Mouse (Mus musculus) MEL (cell line): ENCODE results near the gene Dcps. TPM values are rescaled to one million over a fixed set of nuclear protein-coding genes. Genes with fewer than 3 reads are reported as not detected.

Source experiments
- DNase-seq: peaks from one replicate; pipeline ENCODE4 v3.0.0; 2011; ENCODE audit warnings: low read depth, low spot score
- H3K27ac ChIP-seq: 2 replicates; pipeline ENCODE4 v1.5.1; 2012; ENCODE audit warnings: low read depth, mild to moderate bottlenecking, control low read depth, low read length, moderate library complexity; ENCODE audit not compliant: control insufficient read depth
- H3K27me3 ChIP-seq, 2 experiments: fragments of 150-350 bp in 1 of 2; sonication (generic) in 1 of 2; 2 replicates each; pipeline ENCODE4 v1.6.1; 2012; ENCODE audit warnings: low read length in 2 of 2, mild to moderate bottlenecking in 2 of 2, improper control_type of control experiment in 1 of 2, moderate library complexity in 1 of 2; ENCODE audit not compliant: insufficient read depth in 2 of 2, control insufficient read depth in 1 of 2
- H3K36me3 ChIP-seq, 2 experiments: 2 replicates each; pipeline ENCODE4 v1.6.1; 2012 to 2014; ENCODE audit warnings: low read length in 2 of 2, improper control_type of control experiment in 1 of 2, inconsistent platforms in 1 of 2, mild to moderate bottlenecking in 1 of 2; ENCODE audit not compliant: insufficient read depth in 2 of 2, control insufficient read depth in 1 of 2
- H3K4me1 ChIP-seq, 2 experiments: fragments of 150-350 bp in 1 of 2; sonication (generic) in 1 of 2; 2 replicates each; pipeline ENCODE4 v1.6.1; 2012; ENCODE audit warnings: low read length in 2 of 2, improper control_type of control experiment in 1 of 2, mild to moderate bottlenecking in 1 of 2; ENCODE audit not compliant: insufficient read depth in 2 of 2, control insufficient read depth in 1 of 2
- H3K4me3 ChIP-seq, 2 experiments: fragments of 150-350 bp in 1 of 2; sonication (generic) in 1 of 2; 2 replicates each; pipeline ENCODE4 v1.5.1; 2012; ENCODE audit warnings: low read depth in 2 of 2, low read length in 2 of 2, mild to moderate bottlenecking in 2 of 2, moderate library complexity in 2 of 2, control low read depth in 1 of 2, improper control_type of control experiment in 1 of 2; ENCODE audit not compliant: control insufficient read depth in 1 of 2, insufficient read depth in 1 of 2
- H3K79me2 ChIP-seq: 2 replicates; pipeline ENCODE4 v1.6.1; 2012; ENCODE audit warnings: mild to moderate bottlenecking, low read length, moderate library complexity; ENCODE audit not compliant: control insufficient read depth, poor library complexity, insufficient read depth
- H3K9ac ChIP-seq: 2 replicates; pipeline ENCODE4 v1.6.1; 2012; ENCODE audit warnings: low read depth, mild to moderate bottlenecking, control low read depth, low read length, moderate library complexity; ENCODE audit not compliant: control insufficient read depth, poor library complexity, severe bottlenecking
- H3K9me3 ChIP-seq: fragments of 150-350 bp; sonication (generic); replicated peaks from 2 replicates; pipeline ENCODE4 v1.6.1; 2012; ENCODE audit warnings: mild to moderate bottlenecking, low read length, improper control_type of control experiment, moderate library complexity; ENCODE audit not compliant: insufficient read depth
- BHLHE40 ChIP-seq: IDR thresholded peaks from 2 replicates; pipeline ENCODE4 v1.6.1; 2012; ENCODE audit warnings: low read depth, mild to moderate bottlenecking, inconsistent platforms, low read length, improper control_type of control experiment, borderline replicate concordance
- CHD1 ChIP-seq: IDR thresholded peaks from 2 replicates; pipeline ENCODE4 v1.6.1; 2012; ENCODE audit warnings: low read depth, mild to moderate bottlenecking, inconsistent platforms, low read length, improper control_type of control experiment
- CHD2 ChIP-seq: IDR thresholded peaks from 2 replicates; pipeline ENCODE4 v1.6.1; 2011; ENCODE audit warnings: low read length, improper control_type of control experiment
- CTCF ChIP-seq, 3 experiments: IDR thresholded peaks in 2 of 3; conservative IDR thresholded peaks in 1 of 3; 2 replicates each; pipeline ENCODE4 v1.5.1; 2011 to 2012; ENCODE audit warnings: low read length in 3 of 3, low read depth in 2 of 3, mild to moderate bottlenecking in 2 of 3, improper control_type of control experiment in 1 of 3, inconsistent platforms in 1 of 3, mixed read lengths in 1 of 3, moderate library complexity in 1 of 3; ENCODE audit not compliant: control insufficient read depth in 1 of 3, insufficient read depth in 1 of 3, poor library complexity in 1 of 3, severe bottlenecking in 1 of 3
- E2F4 ChIP-seq: IDR thresholded peaks from 2 replicates; pipeline ENCODE4 v1.6.1; 2011; ENCODE audit warnings: low read depth, low read length, improper control_type of control experiment, borderline replicate concordance
- ELF1 ChIP-seq: IDR thresholded peaks from 2 replicates; pipeline ENCODE4 v1.6.1; 2014; ENCODE audit warnings: low read depth, mild to moderate bottlenecking, inconsistent platforms, low read length, improper control_type of control experiment, moderate library complexity
- ETS1 ChIP-seq: IDR thresholded peaks from 2 replicates; pipeline ENCODE4 v1.6.1; 2012; ENCODE audit warnings: low read depth, mild to moderate bottlenecking, inconsistent platforms, low read length, improper control_type of control experiment, moderate library complexity
- GABPA ChIP-seq: IDR thresholded peaks from 2 replicates; pipeline ENCODE4 v1.6.1; 2012; ENCODE audit warnings: low read depth, mild to moderate bottlenecking, inconsistent platforms, low read length, improper control_type of control experiment, moderate library complexity
- GATA1 ChIP-seq: IDR thresholded peaks from 2 replicates; pipeline ENCODE4 v1.6.1; 2011; ENCODE audit warnings: low read depth, low read length, improper control_type of control experiment
- HCFC1 ChIP-seq: IDR thresholded peaks from 2 replicates; pipeline ENCODE4 v1.6.1; 2012; ENCODE audit warnings: low read depth, mild to moderate bottlenecking, inconsistent platforms, low read length, improper control_type of control experiment, moderate library complexity
- JUND ChIP-seq: IDR thresholded peaks from 2 replicates; pipeline ENCODE4 v1.6.1; 2011; ENCODE audit warnings: low read depth, mild to moderate bottlenecking, improper control_type of control experiment, low read length
- KAT2A ChIP-seq: conservative IDR thresholded peaks from 2 replicates; pipeline ENCODE4 v1.6.1; 2012; ENCODE audit warnings: low read depth, low read length, improper control_type of control experiment, inconsistent platforms
- MAFK ChIP-seq: IDR thresholded peaks from 2 replicates; pipeline ENCODE4 v1.6.1; 2011; ENCODE audit warnings: low read depth, mild to moderate bottlenecking, low read length, improper control_type of control experiment, borderline replicate concordance
- MAX ChIP-seq: IDR thresholded peaks from 2 replicates; pipeline ENCODE4 v1.6.1; 2011; ENCODE audit warnings: low read length, improper control_type of control experiment
- MAZ ChIP-seq: IDR thresholded peaks from 2 replicates; pipeline ENCODE4 v1.6.1; 2012; ENCODE audit warnings: low read depth, mild to moderate bottlenecking, inconsistent platforms, low read length, improper control_type of control experiment
- MEF2A ChIP-seq: IDR thresholded peaks from 2 replicates; pipeline ENCODE4 v1.6.1; 2014; ENCODE audit warnings: low read depth, mild to moderate bottlenecking, inconsistent platforms, low read length, improper control_type of control experiment; ENCODE audit not compliant: poor library complexity, insufficient replicate concordance, severe bottlenecking; ENCODE audit errors: extremely low read depth
- MYB ChIP-seq: IDR thresholded peaks from 2 replicates; pipeline ENCODE4 v1.6.1; 2011; ENCODE audit warnings: mild to moderate bottlenecking, low read depth, low read length, improper control_type of control experiment
- MYC ChIP-seq: IDR thresholded peaks from 2 replicates; pipeline ENCODE4 v1.6.1; 2011; ENCODE audit warnings: low read depth, mild to moderate bottlenecking, low read length, improper control_type of control experiment, moderate library complexity
- NELFE ChIP-seq: IDR thresholded peaks from 2 replicates; pipeline ENCODE4 v1.6.1; 2011; ENCODE audit warnings: low read depth, low read length, improper control_type of control experiment
- NRF1 ChIP-seq: IDR thresholded peaks from 2 replicates; pipeline ENCODE4 v1.6.1; 2014; ENCODE audit warnings: low read depth, mild to moderate bottlenecking, inconsistent platforms, low read length, improper control_type of control experiment, moderate library complexity; ENCODE audit not compliant: poor library complexity, insufficient read depth, severe bottlenecking
- POLR2A ChIP-seq, 2 experiments: IDR thresholded peaks; 2 replicates each; pipeline ENCODE4 v1.6.1; 2011 to 2012; ENCODE audit warnings: low read length in 2 of 2, mild to moderate bottlenecking in 2 of 2, control low read depth in 1 of 2, improper control_type of control experiment in 1 of 2, low read depth in 1 of 2, moderate library complexity in 1 of 2; ENCODE audit not compliant: control insufficient read depth in 1 of 2, insufficient read depth in 1 of 2, poor library complexity in 1 of 2
- POLR2AphosphoS2 ChIP-seq: IDR thresholded peaks from 2 replicates; pipeline ENCODE4 v1.6.1; 2011; ENCODE audit warnings: low read length, improper control_type of control experiment
- POLR2AphosphoS5 ChIP-seq: IDR thresholded peaks from 2 replicates; pipeline ENCODE4 v1.6.1; 2012; ENCODE audit warnings: low read depth, borderline replicate concordance, mild to moderate bottlenecking, inconsistent platforms, low read length, moderate library complexity, mixed read lengths
- RAD21 ChIP-seq: IDR thresholded peaks from 2 replicates; pipeline ENCODE4 v1.6.1; 2011; ENCODE audit warnings: mild to moderate bottlenecking, low read depth, low read length, improper control_type of control experiment
- SIN3A ChIP-seq: IDR thresholded peaks from 2 replicates; pipeline ENCODE4 v1.6.1; 2012; ENCODE audit warnings: low read length, improper control_type of control experiment, inconsistent platforms
- SMC3 ChIP-seq: IDR thresholded peaks from 2 replicates; pipeline ENCODE4 v1.6.1; 2011; ENCODE audit warnings: low read depth, low read length, improper control_type of control experiment
- TCF12 ChIP-seq: IDR thresholded peaks from 2 replicates; pipeline ENCODE4 v1.6.1; 2014; ENCODE audit warnings: low read depth, mild to moderate bottlenecking, inconsistent platforms, low read length, improper control_type of control experiment, moderate library complexity
- UBTF ChIP-seq: IDR thresholded peaks from 2 replicates; pipeline ENCODE4 v1.6.1; 2012; ENCODE audit warnings: low read depth, mild to moderate bottlenecking, inconsistent platforms, low read length, improper control_type of control experiment, moderate library complexity, borderline replicate concordance; ENCODE audit not compliant: insufficient read depth
- USF1 ChIP-seq: IDR thresholded peaks from 2 replicates; pipeline ENCODE4 v1.6.1; 2014; ENCODE audit warnings: low read depth, mild to moderate bottlenecking, inconsistent platforms, low read length, improper control_type of control experiment, moderate library complexity
- USF2 ChIP-seq, 2 experiments: IDR thresholded peaks; 2 replicates each; pipeline ENCODE4 v1.6.1; 2011 to 2012; ENCODE audit warnings: improper control_type of control experiment in 2 of 2, low read length in 2 of 2, borderline replicate concordance in 1 of 2, inconsistent platforms in 1 of 2, low read depth in 1 of 2, mild to moderate bottlenecking in 1 of 2; ENCODE audit not compliant: insufficient read depth in 1 of 2
- ZC3H11A ChIP-seq: IDR thresholded peaks from 2 replicates; pipeline ENCODE4 v1.6.1; 2012; ENCODE audit warnings: low read depth, mild to moderate bottlenecking, inconsistent platforms, low read length, improper control_type of control experiment
- ZKSCAN1 ChIP-seq: IDR thresholded peaks from 2 replicates; pipeline ENCODE4 v1.6.1; 2012; ENCODE audit warnings: low read depth, mild to moderate bottlenecking, inconsistent platforms, low read length, improper control_type of control experiment, moderate library complexity
- ZMIZ1 ChIP-seq: IDR thresholded peaks from 2 replicates; pipeline ENCODE4 v1.6.1; 2012; ENCODE audit warnings: low read depth, mild to moderate bottlenecking, inconsistent platforms, low read length, improper control_type of control experiment, moderate library complexity
- ZNF384 ChIP-seq: IDR thresholded peaks from 2 replicates; pipeline ENCODE4 v1.6.1; 2012; ENCODE audit warnings: low read depth, mild to moderate bottlenecking, inconsistent platforms, low read length, improper control_type of control experiment
- polyA plus RNA-seq, 2 experiments: library from polyadenylated mRNA; stranded (reverse) in 1 of 2; unstranded in 1 of 2; fragments of >175 nt in 1 of 2; fragments of >200 nt in 1 of 2; gene quantifications; 2 replicates each; pipeline versions ENCODE4 v1.2.1 to v1.2.4; 2012; ENCODE audit warnings: low replicate concordance in 2 of 2, low read depth in 1 of 2; ENCODE audit not compliant: insufficient read length in 2 of 2, insufficient read depth in 1 of 2, missing spikeins in 1 of 2
- total RNA-seq: library from RNA; depleted of rRNA; stranded (reverse); fragments of 300-350 nt; gene quantifications from 2 replicates; pipeline ENCODE4 v1.2.3, GENCODE M21; 2012; rRNA removed

Dcps gene
- total RNA-seq (54.3 and 58.0 TPM in 2 replicates), polyA plus RNA-seq (100 to 1,000 TPM in 1 of 2 experiments, not detected in 1; 115 TPM)

GRCm38 (mm10) chr9:35175251-35176123 lies at the start of gene Dcps:
TSS of gene Dcps (minus strand) at chr9:35176061.
- DNase-seq = peak; percentile 95
- Histone ChIP-seq H3K9ac (peak within 1 kb of the TSS; percentile 86), H3K36me3 (peaks cover 0 to 9% of the 10 kb centered on the region in 2 experiments; a peak in 2 of 4 replicates), H3K27me3 (no peaks in the 10 kb centered on the region), H3K79me2 (peaks cover 12% of the 10 kb centered on the region), H3K27ac (peak within 1 kb of the TSS; percentile 88), H3K4me1 (peaks cover 0 to 4% of the 10 kb centered on the region in 2 experiments; a peak in 1 of 4 replicates), H3K9me3 (no peaks in the 10 kb centered on the region), H3K4me3 (peak within 1 kb of the TSS; percentile 69 to 85)
- TF ChIP-seq JUND (0 out of 2 replicates have a peak, but pooled peaks have one; percentile 43), ZKSCAN1 (no peak), NELFE (peak; percentile 55), USF2 (IDR thresholded peaks at IDR 0.05; ENCODE audit: borderline replicate concordance in 1 of 2, insufficient read depth in 1 of 2, low read depth in 1 of 2, low read length in 2 of 2) (no peak), MYC (peak; percentile 88), RAD21 (no peak), BHLHE40 (peak; percentile 60; the same call in 1 of the 2 replicates), KAT2A (peak; percentile 89; the same call in 1 of the 2 replicates), POLR2AphosphoS2 (peak; percentile 65; the same call in 1 of the 2 replicates), MAFK (no peak), POLR2A (IDR thresholded peaks at IDR 0.05; ENCODE audit: control insufficient read depth in 1 of 2, insufficient read depth in 1 of 2, low read depth in 1 of 2, low read length in 2 of 2, poor library complexity in 1 of 2) (peak; percentile 58 to 87; a peak in 3 of 4 replicates), CTCF (IDR thresholded peaks at IDR 0.05 in 2 of 3, conservative IDR thresholded peaks at IDR 0.05 in 1 of 3; ENCODE audit: control insufficient read depth in 1 of 3, insufficient read depth in 1 of 3, low read depth in 2 of 3, low read length in 3 of 3, poor library complexity in 1 of 3, severe bottlenecking in 1 of 3) (no peak), ELF1 (peak; percentile 64), SMC3 (no peak), MYB (no peak), ETS1 (peak; percentile 56; the same call in 1 of the 2 replicates), ZNF384 (no peak), HCFC1 (peak; percentile 96), MEF2A (no peak), MAZ (no peak), MAX (peak; percentile 75), USF1 (peak; percentile 70), POLR2AphosphoS5 (no peak), GABPA (no peak), CHD2 (no peak; the same call in 1 of the 2 replicates), ZC3H11A (no peak), GATA1 (no peak), ZMIZ1 (no peak), SIN3A (peak; percentile 66; the same call in 1 of the 2 replicates), NRF1 (peak; percentile 79), TCF12 (0 out of 2 replicates have a peak, but pooled peaks have one; percentile 4), CHD1 (peak; percentile 99), UBTF (no peak), E2F4 (peak; percentile 80; the same call in 1 of the 2 replicates)
